ENCODE assay signal across 22 mouse cellular contexts in genomic region chr5:143874571-143874970, GRCm38 (mm10). TPM values are rescaled to one million over a fixed set of nuclear protein-coding genes. Genes with fewer than 3 reads are reported as not detected.
A peak's percentile ranks its signal among the peaks of the same experiment; 100 is the strongest.
DNase-seq lines count a peak whose midpoint lies in the region; ATAC-seq and TF ChIP-seq lines count a peak whose summit lies in the region.
"Had no signal": no experiment of that assay in that cellular context is flagged by ENCODE, and none has a peak within 500 bp of the region (broad histone marks: within the 10 kb centered on the region; RNA-seq: fewer than 3 reads in every experiment).

No protein-coding gene starts in this region.

- H3K4me3 ChIP-seq in liver, embryonic 13.5 days (replicated peaks) = no peak overlapping the region
- H3K4me3 ChIP-seq in liver, embryonic 11.5 days (ENCODE audit: low read depth, low read length) = no peak overlapping the region
- H3K4me3 ChIP-seq in liver, embryonic 16.5 days (ENCODE audit: low read depth, low read length) = no peak overlapping the region
- no peak overlapping the region for H3K4me3 ChIP-seq in thymus, adult 2 months (ENCODE audit: control insufficient read depth, insufficient read depth, low read length)
- H3K4me3 ChIP-seq: embryonic facial prominence, embryonic 10.5 days; heart, embryonic 13.5 days; left cerebral cortex, adult 2 months; midbrain, embryonic 12.5 days had no signal

- no peak for TF ChIP-seq CTCF in thymus, adult 2 months (IDR thresholded peaks at IDR 0.05; ENCODE audit: borderline replicate concordance, control insufficient read depth, extremely low read depth, insufficient read depth, low read length, poor library complexity)

- no peak overlapping the region for H3K27ac ChIP-seq in liver, embryonic 13.5 days
- no peak overlapping the region for H3K27ac ChIP-seq in liver, embryonic 11.5 days (ENCODE audit: low read depth, low read length)
- no peak overlapping the region for H3K27ac ChIP-seq in liver, embryonic 16.5 days (ENCODE audit: low read length)
- no peak overlapping the region for H3K27ac ChIP-seq in thymus, adult 2 months (ENCODE audit: control insufficient read depth, insufficient read depth, low read length)
- H3K27ac ChIP-seq: embryonic facial prominence, embryonic 10.5 days; heart, embryonic 13.5 days; left cerebral cortex, adult 2 months; midbrain, embryonic 12.5 days had no signal

- no peak overlapping the region for H3K9ac ChIP-seq in liver, embryonic 13.5 days
- no peak overlapping the region for H3K9ac ChIP-seq in liver, embryonic 11.5 days (ENCODE audit: low read depth, low read length)
- no peak overlapping the region for H3K9ac ChIP-seq in liver, embryonic 16.5 days (ENCODE audit: low read depth, low read length)
- H3K9ac ChIP-seq: forebrain, postnatal 0 days; heart, embryonic 13.5 days; midbrain, embryonic 12.5 days had no signal

- H3K4me2 ChIP-seq in liver, embryonic 13.5 days = no peak overlapping the region
- H3K4me2 ChIP-seq in liver, embryonic 11.5 days = no peak overlapping the region
- H3K4me2 ChIP-seq in liver, embryonic 16.5 days (ENCODE audit: low read depth, low read length) = no peak overlapping the region
- H3K4me2 ChIP-seq: heart, embryonic 13.5 days; midbrain, embryonic 12.5 days had no signal

- H3K9me3 ChIP-seq in liver, embryonic 13.5 days (replicated peaks) = no peaks in the 10 kb centered on the region
- H3K9me3 ChIP-seq in liver, embryonic 11.5 days (ENCODE audit: control insufficient read depth, low read length) = no peaks in the 10 kb centered on the region
- H3K9me3 ChIP-seq in liver, embryonic 16.5 days (replicated peaks; ENCODE audit: control insufficient read depth, low read length) = no peaks in the 10 kb centered on the region
- H3K9me3 ChIP-seq: embryonic facial prominence, embryonic 10.5 days; heart, embryonic 13.5 days; midbrain, embryonic 12.5 days had no signal

- H3K4me1 ChIP-seq in liver, embryonic 13.5 days (replicated peaks) = peaks cover 15% of the 10 kb centered on the region
- H3K4me1 ChIP-seq in liver, embryonic 11.5 days (replicated peaks; ENCODE audit: control insufficient read depth, insufficient read depth, low read length) = no peaks in the 10 kb centered on the region
- H3K4me1 ChIP-seq in liver, embryonic 16.5 days (ENCODE audit: control insufficient read depth, low read depth, low read length) = peaks cover 4% of the 10 kb centered on the region
- H3K4me1 ChIP-seq in thymus, adult 2 months (replicated peaks; ENCODE audit: control insufficient read depth, insufficient read depth, low read length) = no peaks in the 10 kb centered on the region
- H3K4me1 ChIP-seq: embryonic facial prominence, embryonic 10.5 days; heart, embryonic 13.5 days; midbrain, embryonic 12.5 days had no signal

- 77% methylated on average over 4 of the region's 4 CpGs for WGBS in liver, embryonic 13.5 days (ENCODE audit: insufficient replicate concordance)
- 81% methylated on average over 4 of the region's 4 CpGs for WGBS in liver, embryonic 11.5 days
- 70% methylated on average over 4 of the region's 4 CpGs for WGBS in liver, embryonic 16.5 days (ENCODE audit: insufficient replicate concordance)
- 90% methylated on average over 4 of the region's 4 CpGs for WGBS in thymus, adult 2 months

- peaks cover 82% of the 10 kb centered on the region for H3K36me3 ChIP-seq in liver, embryonic 13.5 days
- peaks cover 42% of the 10 kb centered on the region for H3K36me3 ChIP-seq in liver, embryonic 11.5 days (ENCODE audit: control insufficient read depth, insufficient read depth, low read length)
- H3K36me3 ChIP-seq in liver, embryonic 16.5 days (ENCODE audit: control insufficient read depth, insufficient read depth) = peaks cover 78% of the 10 kb centered on the region
- peaks cover 53% of the 10 kb centered on the region for H3K36me3 ChIP-seq in thymus, adult 2 months (ENCODE audit: control insufficient read depth, insufficient read depth, low read length)

- no peak for DNase-seq in liver, embryonic 13.5 days
- DNase-seq in liver, embryonic 11.5 days (ENCODE audit: low spot score) = no peak
- DNase-seq in ES-CJ7 (ENCODE audit: low read depth, low spot score) (peak; percentile 34), R1 (ENCODE audit: low read depth, low spot score) (peak; percentile 72)
- no peak for DNase-seq in cerebellum, postnatal 25 days
- no peak for DNase-seq in thymus, adult 2 months
- DNase-seq: adrenal gland, adult 8-10 months; cerebellum, adult 9-11 months; forebrain, postnatal 0 days; gastrocnemius, postnatal 14 days; heart, adult 11 months; heart, postnatal 14 days; kidney, adult 18-20 months; kidney, postnatal 10 days; lung, postnatal 10 days; thymus, postnatal 25 days had no signal

- peak; percentile 57; the same call in 1 of the 2 replicates for ATAC-seq in liver, embryonic 13.5 days (ENCODE audit: low read depth)
- no peak for ATAC-seq in liver, embryonic 11.5 days (replicated peaks; ENCODE audit: low FRiP score)
- ATAC-seq in liver, embryonic 16.5 days (ENCODE audit: low read depth) = peak; percentile 27
- ATAC-seq: forebrain, postnatal 0 days had no signal

- TF ChIP-seq POLR2A in thymus, adult 2 months (IDR thresholded peaks at IDR 0.05; ENCODE audit: control insufficient read depth, extremely low read depth, insufficient read depth, low read length, poor library complexity) = no peak

- H3K27me3 ChIP-seq in liver, embryonic 13.5 days = no peaks in the 10 kb centered on the region
- H3K27me3 ChIP-seq in liver, embryonic 11.5 days (replicated peaks; ENCODE audit: control insufficient read depth, insufficient read depth, low read length) = no peaks in the 10 kb centered on the region
- no peaks in the 10 kb centered on the region for H3K27me3 ChIP-seq in liver, embryonic 16.5 days (ENCODE audit: control insufficient read depth, insufficient read depth, low read depth, low read length)
- H3K27me3 ChIP-seq in thymus, adult 2 months (ENCODE audit: control insufficient read depth, insufficient read depth, low read length) = no peaks in the 10 kb centered on the region
- H3K27me3 ChIP-seq: heart, embryonic 13.5 days; midbrain, embryonic 12.5 days had no signal

RNA-seq across cellular contexts. Expression of gene Ankrd61, which starts 22.9 kb away (rescaled TPM):
- 0.32 and 0.36 TPM in 2 replicates for polyA plus RNA-seq in liver, embryonic 13.5 days (2015; fragmentation: Nextera tagmentation; extraction: Ambion mirVana)
- 0.19 and 0.22 TPM in 2 replicates for polyA plus RNA-seq in liver, embryonic 11.5 days (2014; fragmentation: Nextera tagmentation; extraction: Ambion mirVana)
- 0.42 and 0.52 TPM in 2 replicates for polyA plus RNA-seq in liver, embryonic 16.5 days (2015; fragmentation: Nextera tagmentation; extraction: Ambion mirVana)
- not detected in 2 replicates for polyA plus RNA-seq in thymus, adult 2 months (2012; rRNA removed)
- polyA plus RNA-seq: small intestine, adult 2 months had no signal

RNA-seq across cellular contexts. Expression of gene Aimp2, which starts 35.1 kb away (rescaled TPM):
- polyA plus RNA-seq in liver, embryonic 13.5 days (2015; fragmentation: Nextera tagmentation; extraction: Ambion mirVana) = 68.9 and 73.2 TPM in 2 replicates
- 126 and 130 TPM in 2 replicates for polyA plus RNA-seq in liver, embryonic 11.5 days (2014; fragmentation: Nextera tagmentation; extraction: Ambion mirVana)
- polyA plus RNA-seq in liver, embryonic 16.5 days (2015; fragmentation: Nextera tagmentation; extraction: Ambion mirVana) = 35.6 and 41.3 TPM in 2 replicates
- 37.4 and 55.4 TPM in 2 replicates for polyA plus RNA-seq in thymus, adult 2 months (2012; rRNA removed)

RNA-seq across cellular contexts. Expression of gene Pms2, which starts 35.2 kb away (rescaled TPM):
- polyA plus RNA-seq in liver, embryonic 13.5 days (2015; fragmentation: Nextera tagmentation; extraction: Ambion mirVana) = 16.9 and 21.5 TPM in 2 replicates
- 27.0 and 30.9 TPM in 2 replicates for polyA plus RNA-seq in liver, embryonic 11.5 days (2014; fragmentation: Nextera tagmentation; extraction: Ambion mirVana)
- 11.4 and 14.5 TPM in 2 replicates for polyA plus RNA-seq in liver, embryonic 16.5 days (2015; fragmentation: Nextera tagmentation; extraction: Ambion mirVana)
- 8.2 and 9.5 TPM in 2 replicates for polyA plus RNA-seq in thymus, adult 2 months (2012; rRNA removed)

RNA-seq across cellular contexts. Expression of gene Gm42421, which starts 53.4 kb away (rescaled TPM):
- 0.41 TPM in 1 of 2 replicates, not detected in the other for polyA plus RNA-seq in liver, embryonic 13.5 days (2015; fragmentation: Nextera tagmentation; extraction: Ambion mirVana)
- polyA plus RNA-seq in liver, embryonic 11.5 days (2014; fragmentation: Nextera tagmentation; extraction: Ambion mirVana) = 0.41 and 0.70 TPM in 2 replicates
- polyA plus RNA-seq in liver, embryonic 16.5 days (2015; fragmentation: Nextera tagmentation; extraction: Ambion mirVana) = 0.13 and 0.33 TPM in 2 replicates
- polyA plus RNA-seq in thymus, adult 2 months (2012; rRNA removed) = 0.22 TPM in 1 of 2 replicates, not detected in the other
- polyA plus RNA-seq: small intestine, adult 2 months had no signal

RNA-seq across cellular contexts. Expression of gene Eif2ak1, which starts 57.0 kb away (rescaled TPM):
- 104 and 118 TPM in 2 replicates for polyA plus RNA-seq in liver, embryonic 13.5 days (2015; fragmentation: Nextera tagmentation; extraction: Ambion mirVana)
- polyA plus RNA-seq in liver, embryonic 11.5 days (2014; fragmentation: Nextera tagmentation; extraction: Ambion mirVana) = 82.6 and 83.6 TPM in 2 replicates
- polyA plus RNA-seq in liver, embryonic 16.5 days (2015; fragmentation: Nextera tagmentation; extraction: Ambion mirVana) = 115 and 119 TPM in 2 replicates
- polyA plus RNA-seq in thymus, adult 2 months (2012; rRNA removed) = 22.8 and 23.9 TPM in 2 replicates

Comparison
In these comparisons a context has a peak if more than half of its experiments do, and no peak if none do; other contexts are left out.
1. DNase-seq: peak in ES-CJ7 (single experiment) and R1 (single experiment); none in liver, embryonic 13.5 days (single experiment), liver, embryonic 11.5 days (single experiment), cerebellum, postnatal 25 days (0 of 2) and thymus, adult 2 months (single experiment).